Mouse (Mus musculus) frontal cortex, postnatal 10 days (tissue): Measurements from ENCODE around the gene Kctd2.

Experiments used
- DNase-seq, 2 experiments: peaks; one replicate each; pipeline ENCODE4 v3.0.0; 2022; ENCODE audit warnings: low spot score in 2 of 2, mixed read lengths in 1 of 2

The Kctd2 gene

GRCm38 (mm10) chr11:115400630-115401391 lies 19.1 kb upstream of the Kctd2 start:
- DNase-seq: no peak

DNA sequence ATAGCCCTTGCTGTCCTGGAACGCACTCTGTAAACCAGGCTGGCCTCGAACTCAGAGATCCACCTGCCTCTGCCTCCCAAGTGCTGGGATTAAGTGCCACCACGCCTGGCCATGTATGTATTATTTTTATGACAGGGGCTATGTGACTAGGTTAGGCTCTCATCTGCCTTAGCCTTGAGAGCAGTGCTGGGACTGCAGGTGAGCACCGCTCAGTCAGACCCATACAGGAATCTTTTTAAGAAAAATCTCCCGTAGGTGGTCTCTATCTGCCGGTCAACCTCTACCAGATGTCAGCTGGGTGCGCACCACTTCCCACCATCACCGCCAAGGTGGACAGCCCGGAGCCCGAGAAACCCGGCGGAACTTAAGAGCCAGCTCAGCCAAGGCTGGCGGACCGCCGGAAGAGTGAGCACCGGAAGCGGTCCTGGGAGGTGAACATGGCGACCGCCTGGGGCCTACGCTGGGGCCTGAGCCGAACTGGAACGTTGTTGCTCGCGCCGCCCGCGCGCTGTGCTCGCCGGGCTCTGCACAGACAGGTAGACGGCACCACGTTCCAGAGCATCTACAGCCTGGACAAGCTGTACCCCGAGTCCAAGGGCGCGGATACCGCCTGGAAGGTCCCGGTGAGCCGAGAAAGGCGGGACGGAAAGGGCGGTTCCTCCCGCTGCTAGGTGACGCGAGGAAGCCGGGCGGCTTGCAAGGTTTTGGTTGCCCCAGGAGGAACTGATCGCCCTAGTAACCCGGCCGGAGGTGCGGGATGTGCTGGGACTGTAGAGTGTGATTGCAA lies 16.4 kb upstream of the Kctd2 start, which contains the start of gene Mrpl58:
Gene Mrpl58 (plus strand): TSS at position 415 of the 787 bp plus-strand sequence.
- peak; percentile 70 to 85 for DNase-seq

- no peak for DNase-seq
These were observed 14.2 kb upstream of the Kctd2 start for GRCm38 (mm10) chr11:115405723-115406122.

GRCm38 (mm10) chr11:115406858-115407401 lies 13.0 kb upstream of the Kctd2 start:
- DNase-seq: no peak

GRCm38 (mm10) chr11:115408266-115408920 lies 11.5 kb upstream of the Kctd2 start:
- DNase-seq: no peak

DNA sequence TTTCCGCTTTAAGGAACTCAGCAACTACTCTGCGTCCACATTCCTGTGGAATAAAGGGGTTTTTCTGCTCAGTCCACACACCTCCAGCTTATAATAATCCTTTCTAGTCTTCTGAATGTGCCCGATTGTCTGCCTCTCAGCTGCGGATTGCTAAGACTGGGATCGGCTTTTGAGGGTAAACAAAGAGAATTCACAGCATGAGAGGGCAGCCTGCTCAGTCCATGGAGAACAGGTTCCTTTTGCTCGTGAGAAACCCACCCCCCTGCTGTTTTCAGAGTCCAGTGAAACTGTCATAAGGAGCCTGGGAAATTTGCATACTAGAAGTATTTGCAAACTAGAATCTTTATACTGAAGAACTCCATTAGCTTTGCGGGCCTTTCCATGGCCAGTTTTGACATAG lies 10.4 kb upstream of the Kctd2 start:
- no peak for DNase-seq

GRCm38 (mm10) chr11:115420336-115421190 lies 635 bp downstream of the Kctd2 start:
- peak; percentile 60 to 72 for DNase-seq

- no peak for DNase-seq
These were observed 1.4 kb downstream of the Kctd2 start for GRCm38 (mm10) chr11:115421328-115421727.

DNA sequence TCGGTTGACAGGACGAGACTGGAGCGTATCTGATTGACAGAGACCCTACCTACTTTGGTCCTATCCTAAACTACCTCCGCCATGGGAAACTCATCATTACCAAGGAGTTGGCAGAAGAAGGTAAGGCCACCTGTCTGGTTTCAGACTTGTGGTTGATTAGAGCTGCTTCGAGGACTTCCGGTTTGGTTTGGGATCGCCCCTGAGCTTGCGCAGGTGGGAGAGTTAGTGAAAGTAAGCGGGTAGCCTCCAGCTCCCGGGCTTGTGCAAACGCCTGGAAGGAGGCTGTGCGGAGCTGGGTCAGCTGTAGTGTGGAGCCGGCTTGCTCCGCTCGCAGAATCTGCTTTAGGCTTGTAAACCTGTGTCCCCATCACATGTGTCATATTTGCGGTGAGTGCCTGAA lies 2.0 kb downstream of the Kctd2 start:
- DNase-seq: no peak

GRCm38 (mm10) chr11:115423091-115423490 lies 3.2 kb downstream of the Kctd2 start:
- no peak for DNase-seq

DNA sequence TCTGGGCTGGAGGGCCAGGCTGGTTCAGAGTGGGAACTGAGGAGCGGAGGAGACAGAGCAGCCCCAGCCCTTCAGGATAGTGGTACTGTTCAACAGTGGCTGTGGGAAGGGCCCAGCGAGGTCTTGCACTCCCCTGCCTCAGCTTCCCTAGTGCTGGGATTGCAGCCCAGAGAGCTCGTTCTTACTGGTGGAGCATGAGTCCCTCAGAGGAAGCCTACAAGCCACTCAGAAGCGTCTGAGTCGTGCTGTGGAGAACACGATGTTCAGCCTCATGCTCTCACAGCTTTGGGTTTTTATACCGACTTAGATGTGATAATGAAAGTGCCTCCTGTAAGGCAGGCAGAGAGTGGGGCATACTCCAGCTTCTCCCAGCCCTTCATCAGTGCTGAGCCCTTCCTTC lies 4.7 kb downstream of the Kctd2 start:
- DNase-seq: no peak

DNA sequence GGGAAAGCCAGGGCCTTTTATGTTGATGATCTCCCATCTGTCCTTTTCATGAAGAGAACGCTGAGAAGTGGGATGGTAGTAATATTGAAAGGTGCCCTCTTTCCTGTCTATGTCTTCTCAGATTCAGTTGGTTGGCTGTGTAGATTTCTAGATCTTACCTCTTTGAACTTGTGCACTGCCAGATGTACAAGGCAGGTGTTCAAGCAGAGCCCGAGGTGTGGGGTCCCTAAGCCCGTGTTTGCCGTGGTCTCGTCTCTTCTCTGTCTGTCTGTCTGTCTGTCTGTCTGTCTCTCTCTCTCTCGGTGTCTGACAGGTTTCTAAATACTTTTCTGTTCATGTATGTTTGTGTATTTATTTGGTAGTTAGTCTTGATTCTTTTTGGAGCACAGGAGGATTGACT lies 5.7 kb downstream of the Kctd2 start:
- DNase-seq: no peak

GRCm38 (mm10) chr11:115427482-115428331 lies 7.8 kb downstream of the Kctd2 start:
- DNase-seq: peak; percentile 57 to 66

DNA sequence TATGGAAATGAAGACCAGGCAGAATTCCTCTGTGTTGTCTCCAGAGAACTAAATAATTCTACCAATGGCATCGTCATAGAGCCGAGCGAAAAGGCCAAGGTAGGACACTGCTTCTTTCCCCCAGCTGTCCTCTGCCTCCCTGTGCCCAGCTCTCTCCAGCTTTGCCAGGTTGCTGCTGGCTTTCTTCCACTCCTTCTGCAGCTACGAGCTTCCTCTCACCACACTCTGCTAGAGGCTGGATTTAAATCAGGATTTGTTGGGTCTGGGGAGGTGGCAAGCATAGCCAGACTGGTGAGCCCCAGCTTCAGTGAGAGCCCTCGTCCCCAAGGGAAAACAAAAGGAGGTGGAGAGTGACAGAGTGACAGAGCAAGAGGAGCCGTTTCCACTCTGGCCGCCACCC lies 9.4 kb downstream of the Kctd2 start:
- DNase-seq: no peak

DNA sequence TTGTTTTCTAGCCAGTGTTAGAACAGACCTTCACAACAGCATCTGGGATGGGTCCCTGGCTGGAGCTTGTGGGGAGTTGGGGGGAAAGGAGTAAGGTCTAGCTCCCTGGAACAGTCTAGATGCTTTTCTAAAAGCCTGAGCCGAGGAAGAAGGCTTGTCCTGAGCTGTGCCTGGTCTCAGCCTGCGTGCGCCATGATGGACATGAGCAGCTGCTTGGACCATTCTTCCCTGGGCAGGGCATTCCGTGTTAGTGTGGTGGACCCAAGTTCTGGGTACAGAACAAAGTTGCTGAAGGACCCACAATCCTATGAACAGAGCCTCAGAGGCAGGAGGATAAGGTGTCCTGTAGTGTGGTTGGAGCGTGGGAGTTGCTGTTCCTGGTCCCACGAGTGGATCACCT lies 10.6 kb downstream of the Kctd2 start:
- DNase-seq: no peak

DNA sequence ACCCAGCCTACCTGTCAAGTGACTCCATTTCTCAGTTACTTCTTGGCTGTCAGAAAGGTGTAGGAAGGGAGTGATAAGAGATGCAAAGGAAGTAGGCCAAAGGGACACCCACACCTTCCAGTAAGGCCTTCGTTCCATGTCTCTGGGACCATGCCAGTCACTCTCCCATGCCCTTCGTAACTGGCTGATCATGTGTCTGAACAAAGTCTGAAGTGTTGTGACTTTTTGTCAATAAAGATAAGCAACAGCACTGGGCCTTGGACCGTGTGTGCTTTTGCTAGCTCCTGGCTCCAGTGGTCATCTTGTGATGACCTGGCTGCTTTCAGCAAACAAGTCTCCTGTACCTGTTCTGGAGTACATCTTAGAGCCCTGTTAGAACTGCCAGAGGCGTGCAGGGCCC lies 12.9 kb downstream of the Kctd2 start:
- DNase-seq: no peak

DNA sequence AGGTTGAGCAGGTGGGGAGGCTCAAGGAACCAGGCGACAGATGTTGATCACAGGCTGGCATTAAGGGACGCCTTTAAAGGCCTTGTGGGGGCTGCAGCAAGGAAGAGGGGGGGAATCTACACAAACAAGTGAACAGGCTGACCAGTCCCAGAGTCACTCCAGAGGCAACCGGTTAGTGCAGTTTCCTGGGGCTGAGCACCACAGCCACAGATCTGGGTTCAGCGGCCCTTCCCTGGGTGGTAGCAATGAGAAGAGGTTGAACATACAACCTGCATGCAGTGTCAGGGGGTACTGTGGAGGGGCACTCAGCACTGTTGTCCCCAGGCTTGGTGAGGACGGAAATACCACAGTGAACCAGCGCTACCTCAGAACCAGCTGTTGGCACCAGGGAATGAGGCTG lies 13.4 kb downstream of the Kctd2 start:
- no peak for DNase-seq

DNA sequence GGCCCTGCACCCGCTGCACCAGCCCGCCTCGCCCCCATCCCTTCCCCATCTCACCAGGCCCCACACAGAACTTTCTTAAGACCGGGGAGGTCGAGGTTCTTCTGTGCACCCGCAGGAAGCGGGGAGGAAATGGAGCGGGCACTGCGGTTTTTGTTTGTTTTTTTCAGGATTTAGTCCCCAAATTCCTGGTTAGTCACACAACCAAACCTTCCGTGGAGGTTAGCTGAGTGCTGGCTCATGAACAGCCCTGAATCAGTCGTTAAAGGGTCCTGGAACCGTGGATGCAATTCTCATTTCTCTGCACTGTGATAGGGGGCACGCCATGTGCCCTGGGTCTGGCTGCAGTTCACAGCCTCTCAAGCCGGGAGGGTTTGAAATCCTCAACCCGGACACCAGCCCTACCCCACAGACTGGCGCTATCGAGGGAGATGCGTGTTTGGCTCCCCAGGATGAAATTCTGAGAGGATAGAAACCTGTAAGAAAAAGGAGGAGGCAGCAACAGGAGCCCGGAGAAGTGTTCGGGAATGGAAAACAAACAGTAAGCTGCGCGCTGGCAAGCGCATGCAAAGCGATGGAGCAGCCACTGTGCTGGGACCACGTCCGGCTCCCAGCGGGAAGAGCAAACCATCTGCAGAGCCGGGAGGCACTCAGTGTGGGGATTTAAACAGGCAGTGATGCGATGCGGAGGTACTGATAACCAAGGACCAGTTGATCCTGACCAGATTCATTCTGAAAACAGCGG lies 15.8 kb downstream of the Kctd2 start:
- no peak for DNase-seq

- no peak for DNase-seq
These were observed 17.7 kb downstream of the Kctd2 start for GRCm38 (mm10) chr11:115437571-115438122.
